Mouse (Mus musculus): ENCODE measurements around the gene Clec2i.
"Not testable (repeated sequence)": the region's sequence is repeated elsewhere in the genome, so short reads cannot be mapped to it uniquely, and the experiment has no call there.

Clec2i gene

DNA sequence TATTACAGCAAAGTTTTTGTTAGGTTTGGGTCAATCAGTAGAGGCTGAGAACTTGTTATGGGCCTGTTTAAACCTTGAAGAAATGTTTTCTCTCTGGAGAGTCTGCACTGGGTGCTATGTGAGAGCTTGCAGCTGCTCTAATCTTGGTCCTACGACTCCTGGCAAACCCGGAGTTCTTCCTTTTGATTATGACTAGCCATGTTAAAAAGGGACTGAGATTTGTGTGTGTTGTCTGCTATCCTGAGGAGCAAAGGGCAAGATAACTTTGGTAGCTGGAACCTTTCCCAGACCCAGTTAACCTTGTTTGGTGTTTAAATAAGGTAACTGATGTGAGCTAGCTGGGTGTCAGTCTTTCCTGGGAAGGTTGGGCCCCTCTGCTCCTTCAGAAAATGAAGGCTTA, 36.7 kb upstream of the Clec2i start:
- in situ Hi-C loops (cut with MboI; ENCODE audit: low pct_unique_long_range_greater_than_20kb in 1 of 2, low sequenced_read_pairs in 2 of 2, unreplicated experiment in 1 of 2): no loop called here

DNA sequence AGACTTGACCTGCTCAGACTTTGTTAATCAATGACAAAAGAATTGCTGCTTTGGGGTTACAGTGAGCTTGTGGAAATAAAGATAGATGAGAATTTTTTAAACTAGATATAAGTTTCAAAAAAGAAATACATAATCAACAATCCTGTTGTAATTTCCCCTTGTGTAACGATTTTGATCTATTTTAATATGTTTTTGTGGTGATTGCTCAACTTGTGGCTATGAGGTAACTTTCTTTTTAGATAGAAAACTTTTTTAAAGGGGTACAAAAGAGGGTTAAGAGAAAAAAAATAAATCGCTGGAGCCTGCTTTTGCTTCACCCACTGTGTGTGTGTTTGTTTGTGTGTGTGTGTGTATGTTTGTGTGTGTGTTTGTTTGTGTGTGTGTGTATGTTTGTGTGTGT, 36.2 kb upstream of the Clec2i start:
- in situ Hi-C loops (cut with MboI; ENCODE audit: low pct_unique_long_range_greater_than_20kb in 1 of 2, low sequenced_read_pairs in 2 of 2, unreplicated experiment in 1 of 2): no loop called here

DNA sequence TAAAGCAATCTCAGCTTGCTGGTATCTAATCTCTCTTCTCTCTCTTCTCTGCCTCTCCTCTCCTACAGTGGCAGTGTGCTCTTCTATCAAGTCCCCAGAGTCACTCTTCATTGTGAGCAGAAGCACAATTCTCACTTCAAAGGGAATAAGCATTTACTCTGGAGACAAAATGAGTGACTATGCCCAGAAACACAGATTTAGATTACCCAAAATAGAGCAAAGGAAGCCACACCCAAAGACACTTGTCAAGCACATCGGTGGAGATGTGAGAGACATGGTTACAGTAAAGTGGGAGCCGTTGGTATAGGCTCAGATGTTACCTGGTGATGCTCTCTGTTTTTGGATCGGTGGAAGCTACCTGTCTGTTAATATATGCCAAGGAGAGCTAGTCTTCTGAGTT, 34.6 kb upstream of the Clec2i start:
- in situ Hi-C loops (cut with MboI; ENCODE audit: low pct_unique_long_range_greater_than_20kb in 1 of 2, low sequenced_read_pairs in 2 of 2, unreplicated experiment in 1 of 2): no loop called here

DNA sequence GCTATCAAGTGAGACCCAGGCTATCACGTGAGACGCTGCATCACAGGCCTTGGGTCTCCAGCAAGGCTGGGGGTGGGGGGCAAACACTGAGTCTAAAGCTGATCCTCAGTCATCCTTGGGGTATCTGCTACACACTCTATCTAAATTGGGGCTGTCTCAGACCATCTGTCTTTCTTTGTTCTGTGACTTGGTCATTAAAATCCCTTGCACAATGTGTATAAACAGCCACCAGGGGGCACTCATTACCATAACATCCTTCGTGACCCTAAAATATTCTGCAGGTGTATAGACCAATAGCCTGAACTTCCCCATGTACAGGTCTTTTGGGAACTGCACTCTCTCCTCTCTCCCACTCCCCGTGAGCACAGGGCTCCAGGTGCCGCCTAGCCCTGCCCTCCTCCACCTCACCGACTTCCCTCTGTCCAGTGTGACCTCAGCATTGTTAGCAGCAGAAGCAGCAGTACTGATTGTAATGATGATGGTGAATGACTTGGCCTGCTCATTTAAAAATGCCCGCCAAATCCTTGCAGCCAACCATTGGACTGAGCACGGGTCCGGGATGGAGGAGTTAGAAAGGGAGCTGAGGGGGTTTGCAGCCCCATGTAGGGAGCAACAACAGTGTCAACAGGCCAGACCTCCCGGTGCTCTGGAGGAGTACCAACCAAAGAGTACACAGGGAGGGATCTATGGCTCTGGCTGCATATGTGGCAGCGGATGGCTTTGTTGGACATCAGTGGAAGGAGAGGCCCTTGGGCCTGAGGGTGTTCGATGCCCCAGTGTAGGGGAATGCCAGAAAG, 33.2 kb upstream of the Clec2i start:
- in situ Hi-C loops (cut with MboI; ENCODE audit: low pct_unique_long_range_greater_than_20kb in 1 of 2, low sequenced_read_pairs in 2 of 2, unreplicated experiment in 1 of 2): no loop called here

DNA sequence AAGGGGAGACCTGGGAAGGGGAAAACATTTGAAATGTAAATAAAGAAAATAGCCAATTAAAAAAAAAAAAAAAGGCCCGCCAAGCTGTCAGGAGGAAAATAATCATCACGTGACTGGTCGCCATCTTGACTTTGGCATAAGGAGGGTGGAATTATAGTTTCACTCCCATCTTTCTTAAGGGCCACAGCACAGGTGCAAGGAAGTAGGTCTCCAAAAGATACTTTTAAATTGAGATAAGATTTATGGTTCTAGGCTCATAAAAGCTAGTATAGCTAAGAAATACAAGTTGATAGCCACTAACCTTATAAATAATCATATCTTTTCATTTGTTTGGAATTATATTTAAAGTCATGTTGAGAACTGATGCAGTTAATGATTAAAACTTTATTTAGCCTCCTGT, 32.5 kb upstream of the Clec2i start:
- in situ Hi-C loops (cut with MboI; ENCODE audit: low pct_unique_long_range_greater_than_20kb in 1 of 2, low sequenced_read_pairs in 2 of 2, unreplicated experiment in 1 of 2): no loop called here

DNA sequence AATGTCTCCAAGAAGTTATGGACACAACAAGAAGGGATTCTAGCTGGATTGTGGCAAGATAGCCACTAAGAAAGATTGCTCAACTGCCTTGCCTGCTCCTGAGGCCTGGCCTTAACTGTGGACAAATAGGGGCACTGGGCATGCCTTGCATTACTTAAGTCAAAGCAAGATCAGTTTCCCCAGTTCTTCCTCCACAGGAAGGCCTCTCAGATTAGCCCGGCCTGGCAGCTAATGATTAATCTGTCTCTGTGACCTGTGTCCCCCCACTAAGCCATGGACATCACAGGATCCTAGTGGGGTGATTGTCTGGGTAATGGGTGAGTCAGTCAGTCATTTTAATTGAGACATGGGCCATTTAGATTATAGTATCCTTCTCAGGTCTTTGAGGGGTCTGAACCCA, 31.9 kb upstream of the Clec2i start:
- in situ Hi-C loops (cut with MboI; ENCODE audit: low pct_unique_long_range_greater_than_20kb in 1 of 2, low sequenced_read_pairs in 2 of 2, unreplicated experiment in 1 of 2): no loop called here

DNA sequence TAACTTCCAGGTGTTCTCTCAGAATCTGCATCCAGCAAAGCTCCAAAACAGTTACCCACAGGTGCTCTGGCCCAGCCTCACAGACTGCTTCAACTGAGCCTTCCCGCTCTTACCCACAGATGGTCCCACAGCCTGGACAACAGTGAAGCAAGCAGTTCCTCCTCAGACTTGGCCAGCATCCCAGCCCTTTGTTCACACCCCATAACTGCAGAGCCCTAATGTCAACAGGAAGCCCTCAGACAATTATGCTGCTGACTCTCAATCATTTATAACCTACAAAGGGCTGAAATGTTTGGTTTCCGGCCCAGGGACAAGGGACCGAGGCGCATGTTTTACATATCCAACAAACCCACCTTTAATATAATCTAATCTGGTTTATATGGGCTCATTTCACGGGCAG, 31.1 kb upstream of the Clec2i start:
- in situ Hi-C loops (cut with MboI; ENCODE audit: low pct_unique_long_range_greater_than_20kb in 1 of 2, low sequenced_read_pairs in 2 of 2, unreplicated experiment in 1 of 2): no loop called here

DNA sequence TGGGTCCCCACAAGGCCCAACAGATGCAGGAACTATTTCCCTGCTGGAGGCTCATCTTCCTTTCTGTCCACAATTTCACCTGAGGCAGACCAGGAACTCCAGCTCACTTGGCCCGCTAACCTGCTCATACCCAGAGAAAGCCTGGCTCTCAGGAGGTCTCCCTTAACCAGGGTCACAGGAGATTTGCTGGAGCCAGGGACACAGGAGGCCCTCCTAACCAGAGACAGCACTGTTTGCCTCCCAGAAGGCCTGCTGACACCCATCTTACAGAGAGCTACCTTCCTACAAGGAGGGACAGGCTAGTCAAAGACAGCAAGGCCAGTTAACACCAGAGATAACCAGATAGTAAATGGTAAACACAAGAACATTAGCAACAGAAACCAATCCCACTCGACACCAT, 29.4 kb upstream of the Clec2i start:
- in situ Hi-C loops (cut with MboI; ENCODE audit: low pct_unique_long_range_greater_than_20kb in 1 of 2, low sequenced_read_pairs in 2 of 2, unreplicated experiment in 1 of 2): no loop called here

DNA sequence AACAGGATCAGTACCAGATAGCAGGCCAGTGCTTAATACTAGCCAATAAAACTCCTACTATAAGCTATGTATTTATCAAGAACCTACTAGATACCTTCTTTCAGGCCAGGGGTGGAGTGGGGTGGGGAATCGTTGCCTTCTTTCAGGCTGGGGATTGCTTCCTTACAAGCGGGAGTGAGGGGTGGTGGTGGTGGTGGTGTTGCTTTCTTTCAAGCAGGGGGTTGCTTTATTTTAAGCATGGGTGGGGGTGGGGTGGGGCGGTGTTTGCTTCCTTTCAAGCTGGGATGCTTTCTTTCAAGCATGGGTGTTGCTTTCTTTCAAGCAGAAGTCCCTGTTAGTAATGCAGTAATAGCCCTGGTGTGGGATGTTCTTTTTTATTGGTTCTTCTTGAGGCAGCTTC, 18.5 kb upstream of the Clec2i start:
- in situ Hi-C loops (cut with MboI; ENCODE audit: low pct_unique_long_range_greater_than_20kb in 1 of 2, low sequenced_read_pairs in 2 of 2, unreplicated experiment in 1 of 2): no loop called here

DNA sequence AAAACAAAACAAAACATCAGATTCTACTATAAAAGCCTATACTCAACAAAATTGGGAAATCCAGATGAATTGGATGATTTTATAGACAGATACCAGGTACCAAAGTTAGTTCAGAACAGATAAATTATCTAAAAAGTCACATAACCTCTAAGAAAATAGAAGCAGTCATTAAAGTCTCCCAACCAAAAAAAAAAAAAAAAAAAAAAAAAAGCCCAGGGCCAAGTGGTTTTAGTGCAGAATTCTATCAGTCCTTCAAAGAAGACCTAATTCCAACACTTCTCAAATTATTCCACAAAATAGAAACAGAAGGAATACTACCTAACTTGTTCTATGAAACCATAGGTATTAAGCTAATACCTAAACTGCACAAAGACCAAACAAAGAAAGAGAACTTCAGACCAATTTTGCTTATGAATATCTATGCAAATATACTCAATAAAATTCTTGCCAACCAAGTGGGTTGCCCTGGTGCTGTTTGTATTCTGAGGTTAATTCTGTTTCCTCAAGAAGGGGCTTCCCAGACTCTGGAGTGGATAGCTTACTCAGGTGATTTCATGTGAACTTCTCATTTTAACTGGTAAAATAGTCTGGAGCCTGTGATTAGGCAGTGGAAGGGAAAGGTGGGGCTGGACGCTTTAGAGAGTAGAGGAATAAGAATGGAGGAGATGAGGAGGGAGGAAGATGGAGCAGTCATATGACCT, 15.3 kb upstream of the Clec2i start:
- in situ Hi-C loops (cut with MboI; ENCODE audit: low pct_unique_long_range_greater_than_20kb in 1 of 2, low sequenced_read_pairs in 2 of 2, unreplicated experiment in 1 of 2): no loop called here

DNA sequence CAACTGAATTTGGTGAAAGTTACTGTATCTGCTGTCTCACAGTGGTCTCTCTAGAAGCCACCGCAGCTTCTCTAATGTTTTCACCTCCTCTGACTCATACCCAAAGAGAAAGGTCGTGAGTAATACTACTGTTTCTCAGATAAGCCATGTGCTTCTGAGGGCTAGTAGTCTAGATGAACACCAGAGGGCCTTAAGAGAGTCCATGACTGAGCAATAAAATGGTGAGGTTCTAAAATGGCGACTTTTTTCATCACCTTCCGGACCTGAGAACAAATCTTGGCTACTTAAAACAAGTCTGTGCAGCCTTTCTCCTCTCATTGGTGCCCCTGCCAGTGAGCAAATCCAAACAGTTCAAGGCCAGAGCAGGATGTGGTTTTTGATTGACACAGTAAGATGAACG, 1.4 kb downstream of the Clec2i start:
- in situ Hi-C loops (cut with MboI; ENCODE audit: low pct_unique_long_range_greater_than_20kb in 1 of 2, low sequenced_read_pairs in 2 of 2, unreplicated experiment in 1 of 2): loop anchor here in 1 of 2 experiments (10.0 kb wide), 1 partner anchor 86 kb away; no protein-coding TSS in a partner anchor

DNA sequence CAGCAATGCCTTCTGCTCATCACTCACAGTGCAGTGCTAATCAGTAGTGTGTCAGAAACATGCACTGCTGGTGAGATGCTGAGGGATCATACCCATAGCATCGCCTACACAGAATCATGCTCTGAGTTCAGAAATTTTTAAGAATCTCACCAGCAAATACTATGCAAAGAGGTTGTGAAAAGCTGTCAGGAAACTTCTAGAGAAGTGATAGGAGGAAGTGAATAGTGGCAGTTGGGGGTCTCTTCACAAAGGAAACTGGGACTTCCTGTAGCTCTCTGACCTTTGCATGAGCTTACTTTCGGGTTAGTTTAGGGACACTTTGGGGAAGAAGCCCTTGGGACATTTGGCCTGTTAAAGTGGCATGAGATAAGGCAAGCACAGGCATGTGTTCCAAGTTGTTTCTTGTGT, 3.6 kb downstream of the Clec2i start, which contains the start of gene BC035044:
TSS of gene BC035044 (minus strand) at position 179 of the 408 bp plus-strand sequence.
- in situ Hi-C loops (cut with MboI; ENCODE audit: low pct_unique_long_range_greater_than_20kb in 1 of 2, low sequenced_read_pairs in 2 of 2, unreplicated experiment in 1 of 2): no loop called here

DNA sequence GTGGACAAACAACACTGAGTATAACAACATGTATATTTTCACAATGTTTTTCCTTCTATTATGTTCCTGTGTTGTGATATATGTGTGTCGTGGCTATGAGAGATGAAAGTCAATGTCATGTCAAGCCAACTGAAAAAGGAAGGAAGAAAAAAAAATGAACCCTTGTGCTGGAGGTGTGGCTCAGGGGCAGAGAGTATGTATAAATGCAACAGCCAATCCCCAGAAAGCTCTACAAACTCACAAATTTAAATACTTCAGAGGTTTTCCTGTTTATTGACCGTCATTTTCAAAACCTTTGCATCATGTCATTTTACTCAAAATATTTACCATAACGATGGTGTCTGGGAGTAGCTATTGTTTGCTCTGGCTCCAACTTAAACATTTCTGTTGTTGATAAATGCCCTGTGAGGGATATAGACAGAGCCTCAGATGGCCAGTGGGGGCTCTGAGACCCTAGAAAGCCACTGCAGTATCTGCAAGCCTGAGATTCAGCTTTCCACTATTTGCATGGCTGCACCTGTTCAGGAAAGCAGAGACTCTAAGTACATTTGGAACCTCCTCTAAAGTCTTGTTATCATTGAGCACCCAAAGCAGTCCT, 8.1 kb downstream of the Clec2i start:
- in situ Hi-C loops (cut with MboI; ENCODE audit: low pct_unique_long_range_greater_than_20kb in 1 of 2, low sequenced_read_pairs in 2 of 2, unreplicated experiment in 1 of 2): no loop called here

DNA sequence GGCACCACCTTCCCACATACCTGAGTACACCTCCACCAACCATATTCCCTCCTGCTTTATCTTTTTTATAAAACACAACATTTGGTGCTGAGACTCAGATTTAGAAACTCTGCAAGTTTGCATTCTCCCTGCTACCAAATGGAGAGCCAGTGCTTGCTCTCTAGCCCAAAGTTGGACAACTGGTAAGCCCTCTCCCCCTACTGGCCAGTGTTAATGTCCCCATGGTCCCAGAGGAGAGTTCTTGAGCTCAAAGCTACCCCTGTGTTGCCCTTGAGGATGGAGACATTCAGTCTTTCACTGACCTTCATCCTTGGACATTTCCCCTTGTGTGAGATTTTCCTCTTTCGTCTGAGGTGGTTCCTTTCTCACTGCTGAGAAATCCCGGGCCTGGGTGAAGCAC, 12.7 kb downstream of the Clec2i start:
- in situ Hi-C loops (cut with MboI; ENCODE audit: low pct_unique_long_range_greater_than_20kb in 1 of 2, low sequenced_read_pairs in 2 of 2, unreplicated experiment in 1 of 2): no loop called here

DNA sequence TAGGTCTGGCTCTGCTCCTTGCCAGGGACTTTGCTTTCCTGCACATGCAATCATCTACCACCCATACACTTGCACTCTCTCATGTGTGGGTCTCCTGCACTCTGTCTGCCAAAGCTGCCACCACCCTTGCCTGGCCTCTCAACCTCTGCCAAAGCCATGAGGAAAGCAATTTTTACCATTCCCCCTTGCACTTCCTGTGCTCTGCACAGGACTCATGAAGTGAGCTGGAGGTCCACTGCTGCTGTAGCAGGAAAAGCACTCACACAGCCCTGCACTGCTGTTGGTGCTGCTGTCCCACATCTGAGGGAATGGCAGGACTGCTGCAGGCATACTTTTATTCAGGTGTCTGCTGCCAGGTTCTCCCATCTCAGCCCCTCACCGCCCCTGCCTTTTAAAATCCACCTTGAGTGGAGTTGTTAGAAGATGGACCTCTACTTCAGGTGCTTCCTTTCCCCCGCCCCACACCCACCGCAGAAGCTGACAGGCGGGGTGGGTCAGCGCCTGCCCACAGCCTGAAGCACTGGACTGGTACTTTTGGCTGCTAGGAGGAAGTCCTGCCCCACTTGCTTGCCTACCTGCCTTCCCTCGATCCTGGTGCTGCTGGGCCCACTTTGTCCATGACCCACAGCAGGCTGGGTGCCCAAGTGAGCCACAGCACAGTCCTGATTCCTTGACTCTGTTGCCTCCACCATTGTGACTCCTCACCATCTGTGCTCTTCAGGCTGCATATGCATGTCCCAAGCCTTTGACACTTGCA, 13.6 kb downstream of the Clec2i start:
- in situ Hi-C loops (cut with MboI; ENCODE audit: low pct_unique_long_range_greater_than_20kb in 1 of 2, low sequenced_read_pairs in 2 of 2, unreplicated experiment in 1 of 2): not testable (repeated sequence)

DNA sequence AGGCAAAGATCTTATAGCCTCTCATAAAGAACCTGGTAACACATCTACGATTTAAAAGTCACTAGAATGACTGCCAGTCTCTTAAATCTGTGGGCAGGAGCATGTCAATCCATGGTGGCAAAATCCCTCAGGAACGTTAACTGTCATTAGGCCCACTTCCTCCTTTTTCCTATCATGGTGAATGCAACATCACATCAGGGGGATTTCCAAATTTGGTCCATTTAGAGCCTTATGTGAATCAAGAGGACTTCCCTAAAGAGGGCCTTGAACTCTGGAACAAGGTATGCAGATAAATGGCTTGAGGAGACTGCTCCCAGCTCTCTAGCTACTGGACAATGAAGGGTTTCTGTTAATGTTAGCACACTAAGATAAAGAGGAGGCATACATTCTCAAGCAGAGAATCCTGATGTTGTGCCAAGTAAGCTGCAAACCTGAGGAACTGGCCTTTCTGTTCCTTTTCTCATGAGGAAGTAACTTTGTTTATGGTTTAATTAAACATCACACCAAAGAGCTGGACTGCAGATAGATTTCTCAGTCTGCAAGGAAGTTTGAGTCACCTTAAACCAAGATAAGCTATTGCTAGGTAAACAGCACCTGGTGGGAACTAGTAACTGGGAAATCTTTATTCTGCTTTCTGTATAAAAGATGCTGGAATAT, 26.3 kb downstream of the Clec2i start:
- in situ Hi-C loops (cut with MboI; ENCODE audit: low pct_unique_long_range_greater_than_20kb in 1 of 2, low sequenced_read_pairs in 2 of 2, unreplicated experiment in 1 of 2): no loop called here

DNA sequence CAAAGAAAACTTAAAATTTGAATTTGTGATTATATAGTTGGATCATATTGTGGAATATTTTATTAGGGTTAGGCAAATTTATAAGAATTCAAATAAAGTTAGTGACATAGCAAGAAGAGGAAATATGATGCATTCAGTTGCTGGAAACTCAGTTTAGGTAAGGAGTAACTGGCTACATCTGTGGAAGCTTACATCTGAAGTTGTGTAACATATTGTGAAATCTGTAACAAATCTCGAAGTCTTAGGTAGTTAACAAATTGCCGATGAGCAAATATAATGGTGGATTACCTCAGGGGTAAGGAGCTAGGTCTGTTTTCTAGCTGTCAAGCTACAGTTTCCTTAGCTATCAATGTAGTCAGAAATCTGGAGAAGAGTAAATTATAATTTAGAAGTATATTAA, 29.9 kb downstream of the Clec2i start:
- in situ Hi-C loops (cut with MboI; ENCODE audit: low pct_unique_long_range_greater_than_20kb in 1 of 2, low sequenced_read_pairs in 2 of 2, unreplicated experiment in 1 of 2): no loop called here

DNA sequence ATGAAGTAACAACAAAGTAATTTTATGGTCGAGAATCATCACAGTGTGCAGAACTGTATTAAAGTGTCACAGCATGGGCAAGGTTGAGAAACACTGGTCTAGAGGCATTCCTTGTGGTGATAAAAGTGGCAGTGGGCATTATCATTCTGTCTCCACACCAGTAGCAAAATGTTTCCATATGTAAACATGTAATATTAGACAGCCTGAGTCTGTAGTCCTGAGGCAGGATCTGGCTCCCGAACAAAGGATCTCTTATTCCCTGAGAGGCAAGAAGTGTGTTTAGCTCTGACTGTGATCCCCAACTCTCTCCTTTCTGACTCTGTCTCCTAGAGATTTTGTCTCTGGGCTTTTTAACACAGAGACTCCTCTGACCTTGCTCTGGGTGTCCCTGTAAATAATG, 45.7 kb downstream of the Clec2i start:
- in situ Hi-C loops (cut with MboI; ENCODE audit: low pct_unique_long_range_greater_than_20kb in 1 of 2, low sequenced_read_pairs in 2 of 2, unreplicated experiment in 1 of 2): no loop called here
